Mouse (Mus musculus) liver, embryonic 14.5 days (tissue): Measurements from ENCODE around the gene Sla2.

Experiments used
- CTCF ChIP-seq: IDR thresholded peaks from 2 replicates; pipeline ENCODE4 v1.5.1; 2016; ENCODE audit warnings: antibody characterized with exemption, low read depth, control low read depth
- EP300 ChIP-seq: IDR thresholded peaks from 2 replicates; pipeline ENCODE4 v1.6.1; 2016; ENCODE audit warnings: antibody characterized with exemption, low read depth

- TF ChIP-seq EP300 (no peak), CTCF (peak; percentile 36; the same call in 1 of the 2 replicates)
Measured at GRCm38 (mm10) chr2:156841841-156842706, 44.9 kb downstream of the Sla2 start.
